Mouse (Mus musculus): Measurements from ENCODE around the gene Morn4. TPM values are rescaled to one million over a fixed set of nuclear protein-coding genes. Genes with fewer than 3 reads are reported as not detected.

Morn4 gene
- polyA plus RNA-seq, 1 experiment from 2014 or later, result 22.2 TPM

GRCm38 (mm10) chr19:42071221-42071620 lies 14.9 kb downstream of the Morn4 start:
- Histone ChIP-seq H3K4me1 (replicated peaks; ENCODE audit: insufficient read depth, low read length) (0 out of 2 replicates have a peak, but pooled peaks cover 3% of the 10 kb centered on the region), H3K27ac (peak overlapping the region; percentile 25; the same call in 1 of the 2 replicates), H3K4me3 (replicated peaks; ENCODE audit: low read depth, low read length) (no peak overlapping the region), H3K4me2 (ENCODE audit: low read length) (no peak overlapping the region), H3K27me3 (ENCODE audit: insufficient read depth, low read length) (no peaks in the 10 kb centered on the region), H3K9me3 (replicated peaks; ENCODE audit: low read length) (no peaks in the 10 kb centered on the region), H3K9ac (ENCODE audit: low read depth, low read length) (no peak overlapping the region), H3K36me3 (ENCODE audit: insufficient read depth, low read length) (0 out of 2 replicates have a peak, but pooled peaks cover 6% of the 10 kb centered on the region)
- peak; percentile 46; the same call in 1 of the 2 replicates for TF ChIP-seq CTCF (IDR thresholded peaks at IDR 0.05; ENCODE audit: low read depth)
- no peak for ATAC-seq (replicated peaks; ENCODE audit: low FRiP score, low read depth)
- DNase-seq (ENCODE audit: low spot score), result no peak
- WGBS, result 76% methylated on average over 7 of the region's 7 CpGs

GRCm38 (mm10) chr19:42069241-42069525 lies 17.0 kb downstream of the Morn4 start:
- TF ChIP-seq CTCF (IDR thresholded peaks at IDR 0.05; ENCODE audit: low read depth), result peak; percentile 80
- Histone ChIP-seq H3K9me3 (replicated peaks; ENCODE audit: low read length) (no peaks in the 10 kb centered on the region), H3K4me3 (replicated peaks; ENCODE audit: low read depth, low read length) (no peak overlapping the region), H3K4me1 (replicated peaks; ENCODE audit: insufficient read depth, low read length) (0 out of 2 replicates have a peak, but pooled peaks cover 3% of the 10 kb centered on the region), H3K27ac (no peak overlapping the region), H3K36me3 (ENCODE audit: insufficient read depth, low read length) (no peaks in the 10 kb centered on the region), H3K4me2 (ENCODE audit: low read length) (no peak overlapping the region), H3K27me3 (ENCODE audit: insufficient read depth, low read length) (no peaks in the 10 kb centered on the region), H3K9ac (ENCODE audit: low read depth, low read length) (no peak overlapping the region)
- 46% methylated on average over 6 of the region's 6 CpGs for WGBS
- no peak for ATAC-seq (replicated peaks; ENCODE audit: low FRiP score, low read depth)
- peak; percentile 84 for DNase-seq (ENCODE audit: low spot score)

DNA sequence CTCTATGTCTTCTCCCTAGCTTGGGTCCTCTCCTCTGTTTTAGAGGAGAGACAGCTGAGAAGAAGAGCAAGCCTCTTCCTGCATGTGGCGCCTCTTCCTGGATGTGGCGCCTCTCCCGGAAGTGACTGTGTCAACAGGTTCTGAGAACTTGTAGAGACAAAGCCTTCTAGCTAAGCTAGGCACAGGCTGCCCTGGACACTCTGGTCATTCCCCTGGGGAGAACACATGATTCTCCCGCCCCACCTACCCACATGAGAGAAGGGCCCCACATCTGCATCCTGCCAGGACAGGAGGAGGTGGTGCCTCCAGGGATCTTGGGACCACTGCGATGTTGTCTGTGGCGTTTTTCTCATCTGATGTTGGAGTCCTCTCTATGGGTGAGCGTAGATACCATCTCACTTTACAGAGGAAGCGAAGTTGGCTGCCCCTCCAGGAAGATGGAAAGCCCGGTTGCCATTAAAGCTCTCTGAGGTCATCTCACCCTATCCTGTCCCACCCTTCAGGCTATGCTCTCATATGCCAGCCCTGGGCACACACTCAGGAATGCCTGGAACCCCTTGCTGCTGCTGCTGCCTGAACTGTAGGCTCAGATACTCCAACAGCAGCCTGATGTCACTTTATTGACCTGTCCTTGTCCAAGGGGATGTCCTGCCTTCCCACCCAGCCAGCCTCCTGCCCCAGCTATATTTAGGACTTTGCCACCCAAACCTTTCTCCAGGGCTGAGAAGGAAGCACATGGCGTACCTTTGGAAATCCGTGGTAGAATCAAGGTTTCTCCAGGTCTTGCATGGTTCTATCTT lies 17.5 kb downstream of the Morn4 start:
- DNase-seq (ENCODE audit: low spot score) (no peak), ATAC-seq (replicated peaks; ENCODE audit: low FRiP score, low read depth) (no peak)
- no peaks in the 10 kb centered on the region for H3K9me3 ChIP-seq (replicated peaks; ENCODE audit: low read length)
- no peaks in the 10 kb centered on the region for H3K36me3 ChIP-seq (ENCODE audit: insufficient read depth, low read length)
- 0 out of 2 replicates have a peak overlapping the region, but pooled peaks have one; percentile 6 for H3K27ac ChIP-seq
- TF ChIP-seq CTCF (IDR thresholded peaks at IDR 0.05; ENCODE audit: low read depth), result no peak
- no peak overlapping the region for H3K4me3 ChIP-seq (replicated peaks; ENCODE audit: low read depth, low read length)
- no peak overlapping the region for H3K9ac ChIP-seq (ENCODE audit: low read depth, low read length)
- 0 out of 2 replicates have a peak, but pooled peaks cover 3% of the 10 kb centered on the region for H3K4me1 ChIP-seq (replicated peaks; ENCODE audit: insufficient read depth, low read length)
- 75% methylated on average over 11 of the region's 11 CpGs for WGBS
- no peaks in the 10 kb centered on the region for H3K27me3 ChIP-seq (ENCODE audit: insufficient read depth, low read length)
- no peak overlapping the region for H3K4me2 ChIP-seq (ENCODE audit: low read length)

DNA sequence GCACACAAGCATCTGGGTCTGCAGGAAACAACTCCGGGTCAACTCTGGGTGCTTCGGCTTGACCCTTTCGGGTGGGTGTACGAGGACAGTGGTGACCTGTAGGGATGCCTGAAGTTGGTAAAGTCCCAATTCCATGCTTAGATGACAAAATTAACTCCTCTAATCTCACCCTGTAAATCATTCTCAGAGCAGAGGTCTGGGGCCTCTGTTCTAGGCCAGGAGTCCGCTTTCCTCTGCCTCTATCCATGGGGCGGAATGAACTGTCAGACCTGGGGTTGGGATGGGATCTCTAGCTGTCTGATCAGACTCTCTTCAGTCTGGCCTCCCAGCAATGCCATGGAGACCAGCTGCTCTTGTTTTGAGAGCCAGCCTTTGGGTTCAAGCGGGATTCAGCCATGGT lies 24.7 kb downstream of the Morn4 start:
- 79% methylated on average over 7 of the region's 7 CpGs for WGBS
- H3K36me3 ChIP-seq (ENCODE audit: insufficient read depth, low read length), result no peaks in the 10 kb centered on the region
- no peak overlapping the region for H3K9ac ChIP-seq (ENCODE audit: low read depth, low read length)
- H3K4me1 ChIP-seq (replicated peaks; ENCODE audit: insufficient read depth, low read length), result no peaks in the 10 kb centered on the region
- no peak overlapping the region for H3K4me2 ChIP-seq (ENCODE audit: low read length)
- ATAC-seq (replicated peaks; ENCODE audit: low FRiP score, low read depth), result peak; percentile 69; the same call in 1 of the 2 replicates
- no peak for DNase-seq (ENCODE audit: low spot score)
- no peak overlapping the region for H3K27ac ChIP-seq
- H3K9me3 ChIP-seq (replicated peaks; ENCODE audit: low read length), result no peaks in the 10 kb centered on the region
- TF ChIP-seq CTCF (IDR thresholded peaks at IDR 0.05; ENCODE audit: low read depth), result no peak
- no peaks in the 10 kb centered on the region for H3K27me3 ChIP-seq (ENCODE audit: insufficient read depth, low read length)
- no peak overlapping the region for H3K4me3 ChIP-seq (replicated peaks; ENCODE audit: low read depth, low read length)

DNA sequence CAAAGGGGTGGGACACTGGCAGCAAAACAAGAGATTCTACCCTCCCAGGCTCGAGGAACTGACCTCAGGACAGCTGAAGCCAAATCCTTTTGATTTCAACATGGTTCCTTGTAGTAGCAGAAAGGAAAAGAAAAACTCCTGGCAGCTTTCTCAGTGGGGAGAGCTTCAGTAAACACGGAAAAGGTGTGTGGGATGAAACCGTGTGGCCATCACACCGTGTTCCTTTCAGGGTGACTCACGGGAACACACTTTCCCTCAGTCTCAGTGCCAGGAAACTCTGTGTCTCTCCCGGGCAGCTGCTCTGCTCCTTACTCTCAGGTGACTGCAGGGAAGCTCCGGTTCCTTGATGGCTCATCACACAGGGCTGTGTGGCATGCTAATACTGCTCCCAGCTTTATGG lies 27.7 kb downstream of the Morn4 start:
- H3K9me3 ChIP-seq (replicated peaks; ENCODE audit: low read length), result no peaks in the 10 kb centered on the region
- H3K4me2 ChIP-seq (ENCODE audit: low read length), result no peak overlapping the region
- no peak for DNase-seq (ENCODE audit: low spot score)

GRCm38 (mm10) chr19:42056719-42057409 lies 29.3 kb downstream of the Morn4 start:
- Histone ChIP-seq H3K27me3 (ENCODE audit: insufficient read depth, low read length) (no peaks in the 10 kb centered on the region), H3K9me3 (replicated peaks; ENCODE audit: low read length) (no peaks in the 10 kb centered on the region), H3K4me3 (replicated peaks; ENCODE audit: low read depth, low read length) (no peak overlapping the region), H3K4me2 (ENCODE audit: low read length) (no peak overlapping the region), H3K36me3 (ENCODE audit: insufficient read depth, low read length) (no peaks in the 10 kb centered on the region), H3K9ac (ENCODE audit: low read depth, low read length) (no peak overlapping the region), H3K4me1 (replicated peaks; ENCODE audit: insufficient read depth, low read length) (0 out of 2 replicates have a peak, but pooled peaks cover 9% of the 10 kb centered on the region), H3K27ac (no peak overlapping the region)
- ATAC-seq (replicated peaks; ENCODE audit: low FRiP score, low read depth), result no peak
- no peak for TF ChIP-seq CTCF (IDR thresholded peaks at IDR 0.05; ENCODE audit: low read depth)
- WGBS, result 60% methylated on average over 6 of the region's 6 CpGs
- DNase-seq (ENCODE audit: low spot score), result no peak

More for the DNA sequence above, 27.7 kb downstream of the Morn4 start:
- Histone ChIP-seq H3K27me3 (ENCODE audit: insufficient read depth, low read length) (no peaks in the 10 kb centered on the region), H3K4me3 (replicated peaks; ENCODE audit: low read depth, low read length) (no peak overlapping the region), H3K9ac (ENCODE audit: low read depth, low read length) (no peak overlapping the region), H3K27ac (no peak overlapping the region), H3K4me1 (replicated peaks; ENCODE audit: insufficient read depth, low read length) (0 out of 2 replicates have a peak, but pooled peaks cover 5% of the 10 kb centered on the region), H3K36me3 (ENCODE audit: insufficient read depth, low read length) (no peaks in the 10 kb centered on the region)
- no peak for TF ChIP-seq CTCF (IDR thresholded peaks at IDR 0.05; ENCODE audit: low read depth)
- no peak for ATAC-seq (replicated peaks; ENCODE audit: low FRiP score, low read depth)
- WGBS, result 43% methylated on average over 7 of the region's 7 CpGs
